Mouse (Mus musculus) testis, adult 2 months (tissue): ENCODE data around the gene Coq10b. TPM values are rescaled to one million over a fixed set of nuclear protein-coding genes. Genes with fewer than 3 reads are reported as not detected.

Experiments used
- H3K27ac ChIP-seq: fragments of 200-500 bp; 2 replicates; pipeline ENCODE4 v1.5.1; 2012; ENCODE audit warnings: low read depth, low read length; ENCODE audit not compliant: control insufficient read depth, insufficient read depth
- H3K27me3 ChIP-seq: fragments of 200-500 bp; 2 replicates; pipeline ENCODE4 v1.6.1; 2012; ENCODE audit warnings: mild to moderate bottlenecking, low read length, moderate library complexity; ENCODE audit not compliant: control insufficient read depth, insufficient read depth
- H3K36me3 ChIP-seq: fragments of 200-500 bp; 2 replicates; pipeline ENCODE4 v1.6.1; 2012; ENCODE audit warnings: mild to moderate bottlenecking, low read length; ENCODE audit not compliant: control insufficient read depth, insufficient read depth
- H3K4me1 ChIP-seq: fragments of 200-500 bp; 2 replicates; pipeline ENCODE4 v1.6.1; 2012; ENCODE audit warnings: low read length; ENCODE audit not compliant: control insufficient read depth, insufficient read depth
- H3K4me3 ChIP-seq: fragments of 200-500 bp; 2 replicates; pipeline ENCODE4 v1.5.1; 2012; ENCODE audit warnings: low read depth, mild to moderate bottlenecking, low read length, moderate library complexity, mixed read lengths; ENCODE audit not compliant: control insufficient read depth
- CTCF ChIP-seq: fragments of 200-500 bp; IDR thresholded peaks from 2 replicates; pipeline ENCODE4 v1.5.1; 2012; ENCODE audit warnings: low read depth, mild to moderate bottlenecking, inconsistent platforms, low read length, moderate library complexity; ENCODE audit not compliant: control insufficient read depth, insufficient read depth, insufficient replicate concordance
- POLR2A ChIP-seq: fragments of 200-500 bp; IDR thresholded peaks from 2 replicates; pipeline ENCODE4 v1.6.1; 2012; ENCODE audit warnings: low read depth, mild to moderate bottlenecking, inconsistent platforms, low read length, moderate library complexity; ENCODE audit not compliant: control insufficient read depth
- polyA plus RNA-seq: library from polyadenylated mRNA; depleted of rRNA; stranded (reverse); fragments of >200 nt; gene quantifications from 2 replicates; pipeline ENCODE4 v1.2.3, GENCODE M21; 2012

Gene Coq10b
- polyA plus RNA-seq, 1 experiment, result 20.5 TPM

DNA sequence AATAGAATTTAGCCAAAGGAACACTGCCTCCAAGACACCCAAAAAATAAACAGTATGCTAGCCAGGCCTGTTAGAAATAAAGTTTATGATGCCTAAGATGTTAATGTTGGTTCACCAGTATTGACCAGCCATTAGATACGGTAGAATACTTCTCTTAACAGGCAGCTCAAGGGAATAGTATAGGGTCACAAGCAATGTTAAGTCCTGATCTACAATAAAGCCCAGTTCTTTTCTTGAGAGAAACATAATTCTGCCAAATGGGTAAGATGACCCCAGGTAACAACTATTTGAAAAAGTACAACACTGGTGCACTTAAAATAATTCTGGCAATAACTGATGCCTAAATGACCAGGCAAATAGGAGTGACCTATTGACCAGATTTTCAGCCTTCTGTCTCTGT, 24.6 kb upstream of the Coq10b start:
- no peaks in the 10 kb centered on the region for H3K36me3 ChIP-seq
- H3K27me3 ChIP-seq, result no peaks in the 10 kb centered on the region
- H3K4me1 ChIP-seq, result no peaks in the 10 kb centered on the region; the same call in 1 of the 2 replicates
- H3K4me3 ChIP-seq, result peak overlapping the region; percentile 98
- no peak overlapping the region; the same call in 1 of the 2 replicates for H3K27ac ChIP-seq
- TF ChIP-seq POLR2A (no peak), CTCF (no peak)

DNA sequence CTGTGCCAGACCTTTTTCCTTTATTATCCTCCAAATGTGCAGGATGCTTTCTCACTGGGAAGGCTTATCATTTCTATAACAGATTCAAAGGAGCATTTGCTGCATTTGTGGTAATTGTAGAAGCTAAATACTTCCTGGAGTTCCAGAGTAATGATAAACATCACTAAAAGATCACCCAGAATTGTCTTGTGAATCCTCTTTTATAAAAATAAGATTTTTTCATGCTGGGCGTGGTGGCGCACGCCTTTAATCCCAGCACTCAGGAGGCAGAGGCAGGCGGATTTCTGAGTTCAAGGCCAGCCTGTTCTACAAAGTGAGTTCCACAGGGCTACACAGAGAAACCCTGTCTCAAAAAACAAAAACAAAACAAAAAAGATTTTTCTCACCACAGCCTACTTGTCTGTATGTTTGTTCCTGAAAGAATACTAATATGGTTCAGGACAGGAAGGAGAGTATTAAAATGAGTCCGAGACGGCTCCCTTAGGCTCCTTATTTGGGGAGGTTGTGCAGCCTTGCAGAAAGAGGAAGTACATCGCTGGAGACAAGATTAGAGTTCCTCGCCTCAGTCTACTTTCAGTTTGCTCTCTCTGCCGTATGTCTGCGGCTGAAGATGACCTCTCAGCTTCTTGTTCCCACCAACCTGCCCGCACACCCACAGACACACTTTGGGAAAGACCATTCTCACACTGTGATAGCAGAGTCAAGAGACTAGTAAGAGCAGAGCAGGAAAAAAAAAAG, 23.9 kb upstream of the Coq10b start:
- no peak for TF ChIP-seq CTCF
- no peak for TF ChIP-seq POLR2A
- no peaks in the 10 kb centered on the region for H3K27me3 ChIP-seq
- H3K4me3 ChIP-seq, result peak overlapping the region; percentile 35
- no peaks in the 10 kb centered on the region for H3K36me3 ChIP-seq
- no peaks in the 10 kb centered on the region; the same call in 1 of the 2 replicates for H3K4me1 ChIP-seq
- peak overlapping the region; percentile 32 for H3K27ac ChIP-seq

DNA sequence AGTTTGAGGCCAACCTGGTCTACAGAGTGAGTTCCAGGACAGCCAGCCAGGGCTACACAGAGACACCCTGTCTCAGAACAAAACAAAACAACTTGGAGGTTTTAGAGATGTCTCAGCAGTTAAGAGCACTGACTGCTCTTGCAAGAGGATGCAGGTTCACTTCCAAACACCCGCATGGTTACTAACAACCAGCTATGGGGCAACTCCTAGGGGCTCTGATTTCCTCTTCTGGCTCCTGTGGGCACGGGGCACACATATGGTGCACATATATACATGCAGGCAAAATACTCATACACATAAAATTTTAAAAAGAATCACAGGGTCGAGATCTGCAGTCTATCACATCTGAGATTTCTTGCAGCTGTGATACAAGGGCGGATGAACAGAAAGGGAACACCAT, 23.1 kb upstream of the Coq10b start:
- Histone ChIP-seq H3K4me3 (peak overlapping the region; percentile 3; the same call in 1 of the 2 replicates), H3K36me3 (no peaks in the 10 kb centered on the region), H3K27me3 (no peaks in the 10 kb centered on the region), H3K27ac (no peak overlapping the region), H3K4me1 (no peaks in the 10 kb centered on the region; the same call in 1 of the 2 replicates)
- TF ChIP-seq POLR2A (no peak), CTCF (no peak)

DNA sequence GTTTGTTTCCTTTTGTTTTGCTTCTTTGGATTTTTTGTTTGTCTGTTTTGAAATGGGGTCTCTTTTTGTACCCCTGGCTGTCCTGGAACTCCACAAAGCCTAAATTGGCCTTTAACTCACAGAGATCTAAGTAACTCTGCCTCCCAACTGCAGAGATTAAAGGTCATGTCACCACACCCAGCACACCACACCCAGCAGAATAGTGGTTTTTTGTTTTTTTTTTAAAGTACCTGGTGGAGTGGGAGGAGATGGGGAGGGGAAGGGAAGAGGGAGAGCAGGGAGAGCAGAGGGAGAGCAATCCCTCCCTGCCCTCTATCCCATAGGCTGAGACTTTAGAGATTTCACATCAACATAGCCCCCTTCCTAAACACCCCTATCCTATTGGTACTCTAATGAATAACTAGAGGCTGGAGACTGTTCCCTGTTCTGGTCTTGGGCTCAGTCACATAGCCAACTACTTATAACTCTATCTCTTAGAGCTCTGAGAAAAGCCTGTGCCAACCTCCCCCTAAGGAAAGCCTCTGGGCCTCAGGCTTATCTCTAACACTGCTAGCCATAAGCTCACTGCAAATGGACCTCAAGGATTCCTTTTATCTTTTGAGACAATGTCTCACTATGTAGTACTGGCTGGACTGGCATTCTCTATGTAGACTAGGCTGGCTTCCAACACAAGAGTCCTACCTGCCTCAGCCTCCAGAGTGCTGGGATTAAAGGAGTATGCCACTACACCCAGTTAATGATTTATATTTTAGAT, 21.4 kb upstream of the Coq10b start:
- no peaks in the 10 kb centered on the region; the same call in 1 of the 2 replicates for H3K4me1 ChIP-seq
- H3K36me3 ChIP-seq, result no peaks in the 10 kb centered on the region
- TF ChIP-seq POLR2A (no peak), CTCF (no peak)
- H3K27me3 ChIP-seq, result no peaks in the 10 kb centered on the region
- H3K4me3 ChIP-seq, result no peak overlapping the region
- peak overlapping the region; percentile 21; the same call in 1 of the 2 replicates for H3K27ac ChIP-seq

DNA sequence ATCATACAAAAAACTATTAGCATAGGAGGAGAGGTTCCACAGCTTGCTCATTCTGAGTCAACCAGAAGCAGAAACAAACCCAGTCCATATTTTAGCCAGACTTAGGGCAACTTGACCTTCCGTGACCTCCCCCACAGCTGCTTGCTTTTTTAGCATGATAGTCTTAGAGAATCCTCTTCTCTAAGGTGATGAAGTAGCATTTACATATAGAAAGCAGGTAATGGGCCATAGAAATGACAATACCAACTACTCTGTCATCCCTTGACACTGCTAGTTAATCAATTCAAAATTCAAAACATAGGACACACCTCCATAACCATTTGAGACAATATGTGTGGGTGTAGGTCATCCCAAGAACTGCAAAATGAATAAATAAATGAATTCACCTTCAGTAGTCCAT, 12.6 kb upstream of the Coq10b start:
- Histone ChIP-seq H3K27ac (no peak overlapping the region), H3K4me1 (no peaks in the 10 kb centered on the region), H3K4me3 (no peak overlapping the region), H3K36me3 (no peaks in the 10 kb centered on the region), H3K27me3 (no peaks in the 10 kb centered on the region)
- no peak for TF ChIP-seq CTCF
- TF ChIP-seq POLR2A, result no peak

DNA sequence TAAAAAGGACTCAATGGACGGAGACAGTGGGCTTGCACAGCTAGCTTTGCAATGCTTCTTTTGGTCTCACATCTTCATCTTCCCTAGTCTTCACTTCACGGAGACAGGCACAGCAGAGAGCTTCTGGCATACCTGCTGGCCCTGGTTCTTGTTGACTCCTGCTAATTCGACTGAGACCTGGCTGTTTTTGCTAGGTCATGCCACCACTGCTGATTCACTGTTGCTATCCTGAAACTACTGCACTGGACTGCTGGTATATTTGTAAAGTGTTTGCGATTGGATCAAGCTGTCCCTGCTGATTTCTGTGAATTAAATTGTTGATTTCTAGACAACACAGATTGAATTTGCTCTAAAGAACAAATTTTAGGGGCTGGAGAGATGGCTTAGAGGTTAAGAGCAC, 10.9 kb upstream of the Coq10b start:
- H3K4me3 ChIP-seq, result no peak overlapping the region
- H3K36me3 ChIP-seq, result no peaks in the 10 kb centered on the region
- no peak overlapping the region for H3K27ac ChIP-seq
- no peaks in the 10 kb centered on the region for H3K4me1 ChIP-seq
- H3K27me3 ChIP-seq, result no peaks in the 10 kb centered on the region
- TF ChIP-seq POLR2A (no peak), CTCF (no peak)

DNA sequence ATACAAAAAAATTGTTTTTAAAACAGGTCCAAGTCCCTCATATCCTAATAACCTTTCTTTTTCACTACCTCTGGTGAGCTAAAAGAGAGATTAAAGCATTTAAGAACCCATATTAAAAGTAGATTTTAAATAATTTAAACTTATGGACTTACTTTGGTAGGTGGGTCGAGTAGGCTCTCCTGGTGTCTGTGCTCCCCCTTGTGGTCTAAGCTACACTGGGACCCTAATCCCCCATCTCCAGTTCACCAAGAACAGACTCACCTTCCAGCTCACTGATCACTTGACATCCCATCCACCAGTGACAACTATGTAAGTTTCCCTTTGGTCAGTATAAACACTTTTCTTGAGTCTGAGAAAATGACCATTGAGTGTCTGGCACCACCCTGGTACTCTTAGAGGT, 10.3 kb upstream of the Coq10b start:
- Histone ChIP-seq H3K36me3 (no peaks in the 10 kb centered on the region), H3K4me1 (no peaks in the 10 kb centered on the region), H3K27me3 (no peaks in the 10 kb centered on the region), H3K4me3 (no peak overlapping the region), H3K27ac (no peak overlapping the region)
- TF ChIP-seq CTCF, result no peak
- no peak for TF ChIP-seq POLR2A

DNA sequence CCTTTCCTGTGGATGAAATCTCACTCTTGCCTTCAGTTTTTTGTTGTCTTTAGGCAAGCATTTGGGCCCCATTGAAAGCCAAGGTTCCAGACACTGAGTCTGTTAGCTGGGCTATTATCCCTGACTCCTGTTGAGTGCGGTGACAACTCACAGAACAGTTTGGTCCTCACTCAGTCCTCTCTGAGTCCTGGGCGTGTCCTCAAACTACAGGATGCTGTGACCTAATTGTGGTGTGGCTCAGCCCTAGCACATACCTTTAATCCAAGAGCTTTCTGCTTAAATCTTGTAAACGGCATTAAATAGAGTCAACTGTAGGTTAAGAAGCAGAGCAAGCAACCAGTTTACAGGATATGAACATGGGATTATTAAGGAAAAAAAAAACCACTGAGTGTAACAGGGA, 9.4 kb upstream of the Coq10b start:
- H3K36me3 ChIP-seq, result no peaks in the 10 kb centered on the region
- H3K27ac ChIP-seq, result no peak overlapping the region
- H3K27me3 ChIP-seq, result no peaks in the 10 kb centered on the region
- no peak for TF ChIP-seq CTCF
- TF ChIP-seq POLR2A, result no peak
- H3K4me3 ChIP-seq, result no peak overlapping the region
- H3K4me1 ChIP-seq, result no peaks in the 10 kb centered on the region
